Mouse (Mus musculus) left cerebral cortex, adult 8-10 months (tissue): Measurements from ENCODE around the gene Gm28047. TPM values are rescaled to one million over a fixed set of nuclear protein-coding genes. Genes with fewer than 3 reads are reported as not detected.
"Not testable (repeated sequence)": the region's sequence is repeated elsewhere in the genome, so short reads cannot be mapped to it uniquely, and the experiment has no call there.

Source experiments
- DNase-seq, 2 experiments: peaks; one replicate each; pipeline ENCODE4 v3.0.0; 2022; ENCODE audit warnings: low spot score in 2 of 2
- total RNA-seq, 4 experiments: library from RNA; stranded (reverse); gene quantifications; 2 replicates each; pipeline ENCODE4 v1.2.4; 2022

Gm28047 gene
- total RNA-seq, 4 experiments from 2014 or later = 0.91 TPM; not detected in 3

DNA sequence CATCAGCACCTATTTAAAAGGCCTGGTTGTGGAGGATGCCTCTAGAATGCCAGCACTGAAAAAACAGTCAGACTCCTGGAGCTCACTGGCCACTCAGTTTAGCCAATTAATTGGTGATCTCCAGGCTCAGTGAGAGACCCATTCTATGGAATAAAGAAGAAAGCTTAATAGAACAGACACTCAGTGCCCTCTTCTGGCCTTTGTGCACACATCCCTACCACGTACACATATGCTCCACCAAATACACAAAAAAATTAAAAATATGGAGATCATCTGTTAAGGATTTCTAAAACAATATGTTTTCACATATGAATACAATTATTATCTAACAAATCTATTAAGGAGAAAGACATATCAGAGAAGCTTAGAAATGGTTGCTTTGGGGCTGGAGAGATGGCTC is 4.1 kb downstream of the Gm28047 start:
- DNase-seq = no peak

- DNase-seq = no peak
Observed at GRCm38 (mm10) chr15:102619486-102619885, 5.4 kb downstream of the Gm28047 start.

DNA sequence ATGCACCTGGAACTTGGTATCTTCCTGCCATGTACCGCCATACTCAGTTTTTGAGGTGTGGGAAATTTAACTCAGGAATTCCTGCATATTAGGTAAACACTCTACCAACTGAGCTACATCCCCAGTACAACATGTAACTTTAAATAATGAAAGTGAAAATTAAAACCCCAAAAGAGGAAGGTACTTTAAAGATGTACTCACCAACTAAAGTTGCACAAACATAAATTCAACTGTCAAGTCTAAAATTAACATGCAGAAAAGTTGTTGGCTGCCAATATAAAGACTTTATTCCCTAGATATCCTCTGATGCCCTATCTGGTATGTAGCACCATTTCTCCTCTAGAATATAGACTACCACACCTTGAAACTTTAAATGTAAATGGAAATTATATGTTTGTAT is 7.2 kb downstream of the Gm28047 start:
- DNase-seq = no peak

DNA sequence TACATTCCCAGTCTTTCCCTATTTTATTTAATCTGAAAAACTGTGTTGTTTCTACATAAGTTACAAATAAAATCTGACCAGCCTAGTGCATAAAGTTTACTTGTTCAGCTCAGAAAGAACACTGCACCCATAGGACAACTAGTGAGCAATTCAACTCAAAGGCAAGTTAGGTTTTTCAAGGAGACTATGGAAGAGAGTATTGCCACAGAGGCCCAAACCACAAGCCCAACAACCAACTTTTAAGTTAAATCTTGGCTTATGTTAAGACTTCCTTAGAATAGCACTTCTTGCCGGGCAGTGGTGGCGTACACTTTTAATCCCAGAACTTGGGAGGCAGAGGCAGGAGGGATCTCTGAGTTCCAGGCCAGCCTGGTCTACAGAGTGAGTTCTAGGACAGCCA is 8.7 kb downstream of the Gm28047 start:
- DNase-seq = no peak

DNA sequence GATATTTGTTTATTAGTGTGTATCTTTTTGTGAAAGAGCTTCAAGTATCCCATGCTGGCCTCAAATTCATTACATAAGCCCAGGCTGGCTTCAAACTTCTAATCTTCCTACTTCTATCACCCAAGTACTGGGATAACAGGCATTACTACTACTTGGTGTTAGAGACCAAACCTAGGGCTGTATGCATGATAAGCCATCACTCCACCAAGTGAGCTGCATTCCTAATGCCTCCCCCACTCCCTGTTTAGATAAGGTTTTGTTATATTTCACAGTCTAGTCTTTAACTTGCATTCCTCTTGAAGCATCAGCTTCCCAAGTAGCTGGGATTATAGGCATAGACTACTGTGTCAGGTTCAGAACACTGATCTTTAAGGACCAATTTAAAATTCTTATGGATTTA is 10.6 kb downstream of the Gm28047 start:
- DNase-seq = no peak

- no peak for DNase-seq
Observed at GRCm38 (mm10) chr15:102612966-102613365, 11.9 kb downstream of the Gm28047 start.

- not testable (repeated sequence) for DNase-seq
Observed at GRCm38 (mm10) chr15:102608586-102608985, 16.3 kb downstream of the Gm28047 start.

GRCm38 (mm10) chr15:102593996-102594656 is 30.7 kb downstream of the Gm28047 start:
- DNase-seq = no peak

GRCm38 (mm10) chr15:102592674-102593073 is 32.2 kb downstream of the Gm28047 start:
- DNase-seq = no peak

DNA sequence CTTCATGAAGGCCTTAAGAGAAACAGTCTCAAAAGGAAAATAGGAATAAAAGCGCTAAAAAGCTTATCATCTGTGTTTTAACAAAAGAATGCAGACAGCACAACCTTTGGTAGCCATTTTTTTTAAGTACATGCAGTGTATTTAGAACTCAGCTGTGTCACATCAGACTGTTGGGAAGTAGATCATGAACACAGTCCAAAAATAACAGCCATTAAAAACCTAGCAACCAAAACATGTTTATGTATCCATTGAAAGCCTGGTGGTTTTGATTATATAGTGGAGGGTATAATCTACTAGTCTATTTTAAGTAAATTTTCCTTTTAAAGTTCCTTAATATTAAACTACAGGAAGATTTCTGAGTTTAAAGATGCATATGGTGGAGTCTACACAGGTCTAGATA is 34.3 kb downstream of the Gm28047 start:
- DNase-seq = no peak

DNA sequence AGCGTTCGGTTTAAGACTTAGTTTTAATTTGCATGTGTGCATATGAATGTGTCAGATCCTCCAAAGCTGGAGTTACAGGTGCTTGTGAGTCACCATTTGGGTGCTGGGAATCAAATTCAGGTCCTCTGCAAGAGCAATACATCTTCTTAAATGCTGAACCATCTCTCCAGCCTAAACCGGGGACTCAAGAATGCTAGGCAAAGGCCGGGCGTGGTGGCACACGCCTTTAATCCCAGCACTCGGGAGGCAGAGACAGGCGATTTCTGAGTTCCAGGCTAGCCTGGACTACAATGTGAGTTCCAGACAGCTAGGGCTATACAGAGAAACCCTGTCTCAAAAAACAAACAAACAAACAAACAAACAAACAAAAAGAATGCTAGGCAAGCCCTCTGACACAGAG is 35.0 kb downstream of the Gm28047 start:
- DNase-seq = no peak

DNA sequence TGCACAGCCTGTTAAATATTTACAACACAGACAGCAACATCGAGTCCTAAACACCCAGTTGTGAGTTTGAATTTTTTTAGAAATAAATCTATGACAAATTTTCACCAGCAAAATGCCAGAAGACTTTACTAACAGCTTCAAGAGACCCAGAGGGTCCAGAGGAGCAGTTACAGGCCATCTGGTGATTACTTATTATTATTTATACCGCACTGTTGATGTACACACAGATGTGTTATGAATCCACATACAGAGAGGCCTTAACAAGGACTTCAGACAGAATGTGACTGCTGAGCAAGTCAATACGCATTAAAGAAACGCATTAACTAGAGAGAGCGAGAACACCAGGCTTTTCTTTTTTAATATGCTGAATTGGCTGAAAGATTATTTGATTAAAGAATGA is 39.4 kb downstream of the Gm28047 start:
- no peak for DNase-seq

DNA sequence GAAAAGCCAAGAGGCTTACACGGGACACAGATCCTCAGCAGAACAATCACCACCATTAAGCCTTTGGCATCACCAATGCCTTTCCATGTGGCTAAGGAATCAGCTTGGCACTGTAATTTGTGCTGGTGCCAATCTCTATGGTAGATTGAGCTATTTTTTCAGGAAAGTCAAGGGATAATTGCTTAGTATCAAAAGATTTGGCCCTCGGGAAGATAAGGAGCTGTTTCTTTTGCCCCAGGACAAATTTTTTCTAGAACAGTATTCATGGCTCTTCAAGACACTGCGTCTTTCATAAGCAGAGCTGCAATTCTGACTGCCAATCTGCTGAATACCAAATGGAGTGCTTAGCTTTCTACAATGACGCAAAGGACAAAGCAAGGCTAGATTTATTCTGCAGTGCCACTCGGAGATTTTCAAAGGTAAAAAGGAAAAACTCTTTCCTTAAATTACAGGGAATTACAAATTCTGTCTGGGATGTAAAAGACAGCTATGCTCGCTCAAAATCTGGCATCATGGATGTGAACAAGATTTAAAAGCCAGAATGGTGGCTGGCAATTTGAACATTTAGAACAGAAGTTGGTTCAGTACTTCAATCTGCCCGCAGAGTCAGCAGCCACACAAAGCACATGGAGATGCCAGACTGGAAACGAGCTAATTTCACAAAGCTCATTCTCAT is 41.0 kb downstream of the Gm28047 start:
- DNase-seq = peak in 1 of 2 experiments; percentile 15

DNA sequence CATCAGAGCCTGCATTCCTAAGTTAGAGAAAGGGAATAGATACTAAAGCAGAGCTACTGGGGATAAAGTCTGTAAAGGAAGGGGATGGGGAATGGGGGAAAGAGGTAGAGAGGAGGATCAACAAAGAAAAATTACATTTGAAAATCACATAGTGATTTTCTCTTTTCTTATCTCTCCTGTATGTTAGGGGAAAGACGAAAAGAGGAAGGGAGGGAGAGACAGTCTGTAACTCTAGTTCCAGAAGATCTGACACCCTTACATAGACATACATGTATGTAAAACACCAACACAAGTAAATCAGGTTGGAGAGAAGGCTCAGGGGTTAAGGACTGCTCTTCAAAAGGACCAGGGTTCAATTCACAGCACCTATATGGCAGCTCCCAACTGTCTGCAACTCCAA is 43.7 kb downstream of the Gm28047 start:
- DNase-seq = no peak

- no peak for DNase-seq
Observed at GRCm38 (mm10) chr15:102578351-102578750, 46.5 kb downstream of the Gm28047 start.

GRCm38 (mm10) chr15:102576972-102577371 is 47.9 kb downstream of the Gm28047 start:
- no peak for DNase-seq

- DNase-seq = no peak
Observed at GRCm38 (mm10) chr15:102572081-102572480, 52.8 kb downstream of the Gm28047 start.

- no peak for DNase-seq
Observed at GRCm38 (mm10) chr15:102567849-102568248, 57.0 kb downstream of the Gm28047 start.

DNA sequence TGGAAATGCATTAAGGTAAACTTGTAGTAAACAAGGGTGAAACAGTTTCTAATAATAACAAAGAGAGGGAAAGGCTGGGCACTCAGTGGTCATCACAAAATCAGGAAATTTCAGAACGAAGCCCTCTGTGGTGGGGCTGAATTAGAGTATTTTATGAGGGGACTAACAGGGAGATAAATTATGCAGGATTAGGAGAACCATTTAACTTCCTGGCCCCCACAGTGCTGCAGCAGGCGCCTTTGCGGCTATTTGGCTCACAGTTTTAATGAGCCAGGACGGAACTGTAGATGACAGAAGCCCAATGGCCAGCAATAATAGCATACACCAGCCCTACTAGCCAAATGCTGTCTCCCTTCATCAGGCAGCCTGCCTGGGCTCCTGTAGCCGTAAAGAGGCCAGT is 61.2 kb downstream of the Gm28047 start:
- no peak for DNase-seq

- no peak for DNase-seq
Observed at GRCm38 (mm10) chr15:102563061-102563460, 61.8 kb downstream of the Gm28047 start.

- no peak for DNase-seq
Observed at GRCm38 (mm10) chr15:102562491-102562890, 62.4 kb downstream of the Gm28047 start.

DNA sequence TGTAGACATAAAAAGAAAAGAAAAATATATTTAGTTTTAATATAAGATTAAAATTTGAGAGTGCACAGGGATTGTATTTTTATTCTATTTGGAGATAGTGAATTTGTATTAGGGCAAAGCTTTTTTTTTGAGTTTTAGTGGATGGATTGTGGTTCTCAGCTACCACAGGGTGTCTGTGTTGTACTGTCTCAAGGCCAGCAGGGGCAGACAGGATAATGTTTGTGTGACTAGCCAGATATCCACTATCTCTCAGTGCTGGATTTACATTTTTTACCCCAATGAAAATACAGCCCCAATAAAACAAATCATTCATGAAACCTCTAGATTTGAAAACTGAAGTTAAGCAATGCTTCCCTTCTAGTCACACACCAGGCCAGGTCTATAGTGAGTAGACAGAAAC is 67.3 kb downstream of the Gm28047 start:
- DNase-seq = no peak

- no peak for DNase-seq
Observed at GRCm38 (mm10) chr15:102555581-102555980, 69.3 kb downstream of the Gm28047 start.
